Mouse (Mus musculus) ES-E14 (cell line): ENCODE measurements at regions not wholly inside any gene's neighbourhood (a gene's known extent, or its start where the extent isn't known, plus 50 kb on each side); places are given as distances from the start of the nearest gene placed in this dataset.

Experiments
- DNase-seq: peaks from one replicate; pipeline ENCODE4 v3.0.0-alpha.2; 2013; ENCODE audit warnings: low read depth, low spot score
- H3K27ac ChIP-seq: 2 replicates; pipeline ENCODE4 v1.5.1; 2012; ENCODE audit warnings: low read depth, mild to moderate bottlenecking, low read length, moderate library complexity, mixed read lengths; ENCODE audit not compliant: poor library complexity, insufficient read depth, severe bottlenecking
- H3K36me3 ChIP-seq: 2 replicates; pipeline ENCODE4 v1.6.1; 2012; ENCODE audit warnings: mild to moderate bottlenecking, low read length, moderate library complexity, mixed read lengths; ENCODE audit not compliant: control insufficient read depth, poor library complexity, insufficient read depth, severe bottlenecking
- H3K4me1 ChIP-seq, 2 experiments: fragments of 150-350 bp in 1 of 2; sonication (generic) in 1 of 2; 2 replicates each; pipeline ENCODE4 v1.6.1; 2012; ENCODE audit warnings: low read length in 2 of 2, mild to moderate bottlenecking in 1 of 2, mixed read lengths in 1 of 2; ENCODE audit not compliant: control insufficient read depth in 2 of 2, insufficient read depth in 2 of 2, poor library complexity in 1 of 2
- H3K4me3 ChIP-seq, 2 experiments: fragments of 150-350 bp in 1 of 2; sonication (generic) in 1 of 2; 2 replicates each; pipeline ENCODE4 v1.5.1; 2012; ENCODE audit warnings: low read length in 2 of 2, low read depth in 1 of 2, mild to moderate bottlenecking in 1 of 2, mixed read lengths in 1 of 2; ENCODE audit not compliant: insufficient read depth in 1 of 2, poor library complexity in 1 of 2, severe bottlenecking in 1 of 2
- H3K9ac ChIP-seq: 2 replicates; pipeline ENCODE4 v1.6.1; 2012; ENCODE audit warnings: low read depth, mild to moderate bottlenecking, low read length, mixed read lengths; ENCODE audit not compliant: poor library complexity, insufficient read depth, severe bottlenecking
- H3K9me3 ChIP-seq: fragments of 150-350 bp; sonication (generic); 2 replicates; pipeline ENCODE4 v1.6.1; 2012; ENCODE audit warnings: low read depth, mild to moderate bottlenecking, low read length; ENCODE audit not compliant: control insufficient read depth, insufficient read depth
- CHD2 ChIP-seq: IDR thresholded peaks from 2 replicates; pipeline ENCODE4 v1.6.1; 2014; ENCODE audit warnings: mild to moderate bottlenecking, low read depth, low read length, inconsistent platforms
- HCFC1 ChIP-seq: IDR thresholded peaks from 2 replicates; pipeline ENCODE4 v1.6.1; 2012; ENCODE audit warnings: low read length, inconsistent platforms, borderline replicate concordance; ENCODE audit not compliant: insufficient read depth
- MAFK ChIP-seq: IDR thresholded peaks from 2 replicates; pipeline ENCODE4 v1.6.1; 2014; ENCODE audit warnings: mild to moderate bottlenecking, low read depth, low read length, inconsistent platforms; ENCODE audit not compliant: insufficient read depth
- ZC3H11A ChIP-seq: IDR thresholded peaks from 2 replicates; pipeline ENCODE4 v1.6.1; 2012; ENCODE audit warnings: low read depth, mild to moderate bottlenecking, inconsistent platforms, low read length, borderline replicate concordance
- ZNF384 ChIP-seq: IDR thresholded peaks from 2 replicates; pipeline ENCODE4 v1.6.1; 2012; ENCODE audit warnings: low read depth, low read length, inconsistent platforms
- in situ Hi-C, 2 experiments: fragments of 600-800 bp; cut with MboI; formaldehyde crosslinking; loops; one replicate each; pipeline ENCODE4 v1.15.1; 2025; ENCODE audit warnings: low sequenced_read_pairs in 2 of 2, inconsistent platforms in 1 of 2; ENCODE audit not compliant: unreplicated experiment in 2 of 2

DNA sequence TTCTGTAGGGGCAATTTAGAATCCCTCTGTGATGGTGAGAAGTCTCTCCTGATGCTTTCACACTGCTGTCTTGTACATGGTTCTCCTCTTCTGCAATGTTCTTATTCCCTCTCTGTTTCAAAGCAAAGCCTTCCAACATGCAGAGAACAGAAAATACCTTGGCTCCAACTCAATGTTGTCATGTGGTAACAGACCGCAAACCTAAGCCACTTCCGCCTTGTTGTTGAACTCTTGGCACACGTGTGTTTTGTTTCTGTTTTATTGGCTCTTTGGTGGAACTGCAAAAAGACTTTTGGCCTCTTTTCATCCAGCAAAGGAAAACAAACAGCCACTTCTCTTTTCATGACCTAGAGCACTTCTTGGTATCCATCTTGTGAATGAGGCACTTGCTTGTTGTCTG, 109.7 kb upstream of the Osr1 start:
- TF ChIP-seq ZC3H11A (no peak), CHD2 (no peak)
- Histone ChIP-seq H3K27ac (no peak overlapping the region), H3K4me3 (no peak overlapping the region), H3K9me3 (no peaks in the 10 kb centered on the region), H3K36me3 (no peaks in the 10 kb centered on the region), H3K9ac (no peak overlapping the region), H3K4me1 (no peaks in the 10 kb centered on the region)
- DNase-seq = no peak
- in situ Hi-C loops = no loop called here

DNA sequence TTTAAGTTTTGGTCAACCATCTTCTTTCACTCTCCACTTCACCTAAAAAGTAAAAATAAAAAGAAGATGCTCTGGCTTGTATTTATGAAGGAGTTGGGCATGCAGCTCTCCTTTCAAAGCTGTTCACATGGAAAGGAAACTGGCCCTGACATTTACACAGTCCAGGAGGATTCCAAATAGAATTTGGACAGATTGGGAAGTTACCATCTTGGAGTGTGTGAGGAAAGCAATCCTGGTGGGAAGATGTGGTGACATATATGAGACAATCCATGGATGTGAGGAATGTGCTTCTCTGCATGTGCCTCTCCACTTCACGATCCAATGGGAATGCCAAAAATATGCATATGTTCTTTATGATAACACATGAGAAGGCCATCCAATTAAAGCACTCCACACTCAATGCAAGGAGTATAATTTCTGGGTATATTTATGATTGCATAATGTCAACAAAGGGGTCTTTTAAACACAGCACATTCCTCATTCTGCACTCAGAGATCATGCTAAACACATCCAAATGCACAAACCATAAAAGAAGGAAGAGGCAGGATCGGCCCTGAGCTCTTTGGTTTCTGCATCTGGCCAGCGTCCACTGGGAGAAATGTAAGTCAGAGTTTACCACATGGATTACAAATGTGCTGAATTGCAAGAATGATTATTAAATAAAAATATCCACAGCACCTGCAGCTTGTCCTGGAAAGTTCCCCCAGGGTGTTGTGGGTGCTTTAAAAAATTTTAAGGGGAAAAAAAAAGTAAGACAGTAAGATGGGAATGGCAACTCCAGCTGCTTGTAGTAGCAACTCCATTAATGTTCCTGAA, 100.1 kb upstream of the Osr1 start:
- TF ChIP-seq CHD2 (no peak), MAFK (no peak), ZNF384 (no peak), HCFC1 (no peak), ZC3H11A (no peak)
- Histone ChIP-seq H3K9me3 (no peaks in the 10 kb centered on the region), H3K4me1 (no peaks in the 10 kb centered on the region), H3K4me3 (no peak overlapping the region), H3K9ac (no peak overlapping the region), H3K27ac (no peak overlapping the region), H3K36me3 (no peaks in the 10 kb centered on the region)
- no peak for DNase-seq
- in situ Hi-C loops = no loop called here

DNA sequence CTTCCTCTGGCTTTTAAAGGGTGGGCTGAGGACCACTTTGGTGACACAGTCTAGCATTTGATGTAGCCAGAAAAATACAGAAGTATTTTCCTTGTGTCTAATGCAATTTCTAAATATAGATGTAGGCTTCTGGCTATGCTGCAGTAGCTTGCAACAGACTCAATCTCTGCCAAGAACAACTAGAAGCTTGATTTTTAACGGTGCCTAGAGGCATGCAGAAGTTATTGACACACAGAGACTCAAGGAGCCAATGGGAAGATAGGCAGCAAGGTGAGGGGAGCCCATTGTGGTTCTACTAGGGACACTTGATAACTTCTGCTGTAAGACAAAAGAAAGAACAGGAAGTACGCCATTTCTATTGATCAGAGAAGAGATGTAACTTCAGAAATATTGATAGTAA, 94.1 kb upstream of the Osr1 start:
- Histone ChIP-seq H3K4me3 (no peak overlapping the region), H3K4me1 (no peaks in the 10 kb centered on the region), H3K36me3 (no peaks in the 10 kb centered on the region), H3K27ac (no peak overlapping the region), H3K9me3 (no peaks in the 10 kb centered on the region), H3K9ac (no peak overlapping the region)
- no peak for TF ChIP-seq HCFC1
- TF ChIP-seq CHD2 = no peak
- TF ChIP-seq MAFK = no peak
- no peak for TF ChIP-seq ZNF384
- TF ChIP-seq ZC3H11A = no peak
- in situ Hi-C loops = no loop called here
- DNase-seq = no peak

DNA sequence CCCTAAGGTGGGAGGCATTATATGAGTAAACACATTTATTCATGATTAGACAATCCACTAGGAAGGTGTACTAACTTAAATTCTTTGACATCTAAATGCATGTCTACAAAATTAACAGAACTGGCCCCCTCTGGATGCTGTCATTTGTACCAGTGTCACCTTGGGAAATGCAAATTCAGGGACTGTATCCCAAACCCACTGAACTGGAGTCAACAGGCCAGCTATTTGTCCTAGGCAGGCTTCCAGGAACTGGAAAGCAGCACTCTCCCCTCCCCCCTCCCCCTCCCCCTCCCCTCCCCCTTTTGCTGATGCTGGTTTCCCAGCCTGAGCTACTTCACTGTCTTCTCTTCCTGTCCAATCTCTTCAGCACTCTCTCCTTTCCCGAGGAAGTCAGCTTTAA, 91.7 kb upstream of the Osr1 start:
- no peak overlapping the region for H3K4me3 ChIP-seq
- H3K9ac ChIP-seq = no peak overlapping the region
- TF ChIP-seq CHD2 (no peak), ZNF384 (no peak), MAFK (no peak), ZC3H11A (no peak), HCFC1 (no peak)
- in situ Hi-C loops = no loop called here
- DNase-seq = no peak
- H3K36me3 ChIP-seq = no peaks in the 10 kb centered on the region
- H3K27ac ChIP-seq = no peak overlapping the region
- no peaks in the 10 kb centered on the region for H3K9me3 ChIP-seq
- H3K4me1 ChIP-seq = no peaks in the 10 kb centered on the region
